8 mouse cellular contexts compared by ENCODE assay signal in genomic region chr15:89149271-89150040, GRCm38 (mm10). TPM values are rescaled to one million over a fixed set of nuclear protein-coding genes. Genes with fewer than 3 reads are reported as not detected.
DNase-seq lines count a peak whose midpoint lies in the region; ATAC-seq lines count a peak whose summit lies in the region.

TSS of gene Mapk11 (minus strand) at chr15:89149628.

- no peak for ATAC-seq in erythroblast, adult 5-6 weeks (replicated peaks; ENCODE audit: low FRiP score, poor library complexity, severe bottlenecking)
- peak; percentile 50 for ATAC-seq in liver, embryonic 13.5 days (ENCODE audit: low read depth)
- peak; percentile 39 for ATAC-seq in neural tube, embryonic 11.5 days (ENCODE audit: insufficient read depth, low FRiP score, low TSS enrichment)

- H3K27me3 ChIP-seq in erythroblast, embryonic 14.5 days (ENCODE audit: control insufficient read depth): peaks cover 68% of the 10 kb centered on the region
- peaks cover 66% of the 10 kb centered on the region for H3K27me3 ChIP-seq in liver, embryonic 13.5 days
- peaks cover 12% of the 10 kb centered on the region; the same call in 1 of the 2 replicates for H3K27me3 ChIP-seq in neural tube, embryonic 11.5 days (ENCODE audit: control insufficient read depth, insufficient read depth, low read length)

- H3K4me2 ChIP-seq in liver, embryonic 13.5 days: peak within 1 kb of the TSS; percentile 79
- peak within 1 kb of the TSS; percentile 88 for H3K4me2 ChIP-seq in neural tube, embryonic 11.5 days (ENCODE audit: low read depth)

- H3K36me3 ChIP-seq in erythroblast, embryonic 14.5 days (ENCODE audit: control insufficient read depth): no peaks in the 10 kb centered on the region; the same call in 1 of the 2 replicates
- no peaks in the 10 kb centered on the region for H3K36me3 ChIP-seq in liver, embryonic 13.5 days
- H3K36me3 ChIP-seq in neural tube, embryonic 11.5 days (ENCODE audit: control insufficient read depth, insufficient read depth, low read length): peaks cover 2% of the 10 kb centered on the region; the same call in 1 of the 2 replicates

- H3K9me3 ChIP-seq in erythroblast, embryonic 14.5 days (ENCODE audit: control insufficient read depth, low read length): peaks cover 3% of the 10 kb centered on the region; the same call in 1 of the 2 replicates
- no peaks in the 10 kb centered on the region for H3K9me3 ChIP-seq in liver, embryonic 13.5 days (replicated peaks)
- no peaks in the 10 kb centered on the region for H3K9me3 ChIP-seq in neural tube, embryonic 11.5 days (ENCODE audit: control insufficient read depth, low read length)

- peak within 1 kb of the TSS; percentile 36 for H3K4me3 ChIP-seq in erythroblast, embryonic 14.5 days (replicated peaks)
- peak within 1 kb of the TSS; percentile 62 for H3K4me3 ChIP-seq in liver, embryonic 13.5 days (replicated peaks)
- H3K4me3 ChIP-seq in neural tube, embryonic 11.5 days (ENCODE audit: low read depth, low read length): peak within 1 kb of the TSS; percentile 78

- peak; percentile 41 to 71 for DNase-seq in adrenal gland, postnatal 36 days
- peak; percentile 50 for DNase-seq in heart, adult 8-10 months (ENCODE audit: low spot score)
- DNase-seq in kidney, adult 9 months: peak; percentile 48
- no peak for DNase-seq in liver, embryonic 13.5 days
- DNase-seq in neural tube, embryonic 11.5 days (ENCODE audit: low spot score): peak; percentile 71
- no peak for DNase-seq in gastrocnemius, postnatal 36 days

- H3K4me1 ChIP-seq in erythroblast, embryonic 14.5 days (ENCODE audit: control insufficient read depth): peaks cover 11% of the 10 kb centered on the region
- peaks cover 30% of the 10 kb centered on the region for H3K4me1 ChIP-seq in liver, embryonic 13.5 days (replicated peaks)
- H3K4me1 ChIP-seq in neural tube, embryonic 11.5 days (ENCODE audit: control insufficient read depth, insufficient read depth, low read length): peaks cover 18% of the 10 kb centered on the region

- under 1% methylated on average over 60 of the region's 61 CpGs for WGBS in liver, embryonic 13.5 days (ENCODE audit: insufficient replicate concordance)
- 0% methylated on average over 54 of the region's 61 CpGs for WGBS in neural tube, embryonic 11.5 days

- intact Hi-C loops in gastrocnemius, postnatal 36 days (cut with DNase I): no loop called here

- no peak within 1 kb of the TSS for H3K27ac ChIP-seq in liver, embryonic 13.5 days
- peak within 1 kb of the TSS; percentile 81 for H3K27ac ChIP-seq in neural tube, embryonic 11.5 days (ENCODE audit: low read depth, low read length)

- H3K9ac ChIP-seq in liver, embryonic 13.5 days: peak within 1 kb of the TSS; percentile 61
- peak within 1 kb of the TSS; percentile 94 for H3K9ac ChIP-seq in neural tube, embryonic 11.5 days (ENCODE audit: low read length)

RNA-seq across cellular contexts. Expression of gene Mapk11, which starts in this region (rescaled TPM):
- polyA plus RNA-seq in erythroblast, embryonic 14.5 days (2012): 0.02 TPM in 1 of 2 replicates, not detected in the other
- not detected in 2 replicates for total RNA-seq in erythroblast, adult 5-6 weeks (2015; ENCODE audit: low replicate concordance)
- total RNA-seq in erythroblast, adult 5-6 weeks (2017; ENCODE audit: low replicate concordance): 0.17 TPM in 1 of 2 replicates, not detected in the other
- 1 to 10 TPM; 2.5 to 3.7 TPM for total RNA-seq in adrenal gland, postnatal 36 days (2021)
- total RNA-seq in heart, adult 8-10 months (2022): 1 to 10 TPM; 1.1 to 2.8 (median 2.7) TPM
- polyA plus RNA-seq in liver, embryonic 13.5 days (2015; fragmentation: Nextera tagmentation; extraction: Ambion mirVana): 0.76 and 0.78 TPM in 2 replicates
- 33.1 and 37.4 TPM in 2 replicates for polyA plus RNA-seq in neural tube, embryonic 11.5 days (2014; fragmentation: Nextera tagmentation; extraction: Ambion mirVana)
- total RNA-seq in gastrocnemius, postnatal 36 days (2021): 1 to 10 TPM in 1 of 2 experiments, under 1 TPM in 1; 0.79 to 1.1 TPM

Comparison
In these comparisons a context has a peak if more than half of its experiments do, and no peak if none do; other contexts are left out.
1. RNA of gene Mapk11 (polyA plus RNA-seq): 33.1 to 37.4 TPM in neural tube, embryonic 11.5 days; 0.76 to 0.78 TPM in liver, embryonic 13.5 days and 0.02 TPM in erythroblast, embryonic 14.5 days; every median in the first group is over 10 times any median in the second.
2. Peak in ATAC-seq, H3K4me3 ChIP-seq, H3K9ac ChIP-seq and H3K4me2 ChIP-seq in liver, embryonic 13.5 days; RNA of the gene not detected or under 1 TPM.
3. DNase-seq: peak in adrenal gland, postnatal 36 days (2 of 2), heart, adult 8-10 months (single experiment), kidney, adult 9 months (single experiment) and neural tube, embryonic 11.5 days (single experiment); none in liver, embryonic 13.5 days (single experiment) and gastrocnemius, postnatal 36 days (0 of 2).
4. Peak in every context shown above with its lines, with median percentiles within 50 percentile points of each other: H3K4me3 ChIP-seq.